Mouse (Mus musculus) forelimb bud, embryonic 11.5 days (tissue): ENCODE data around the gene Lmntd2.

Experiments used
- DNase-seq: peaks from one replicate; pipeline ENCODE4 v3.0.0-alpha.2; 2012; ENCODE audit warnings: low read depth, low spot score

The Lmntd2 gene

DNA sequence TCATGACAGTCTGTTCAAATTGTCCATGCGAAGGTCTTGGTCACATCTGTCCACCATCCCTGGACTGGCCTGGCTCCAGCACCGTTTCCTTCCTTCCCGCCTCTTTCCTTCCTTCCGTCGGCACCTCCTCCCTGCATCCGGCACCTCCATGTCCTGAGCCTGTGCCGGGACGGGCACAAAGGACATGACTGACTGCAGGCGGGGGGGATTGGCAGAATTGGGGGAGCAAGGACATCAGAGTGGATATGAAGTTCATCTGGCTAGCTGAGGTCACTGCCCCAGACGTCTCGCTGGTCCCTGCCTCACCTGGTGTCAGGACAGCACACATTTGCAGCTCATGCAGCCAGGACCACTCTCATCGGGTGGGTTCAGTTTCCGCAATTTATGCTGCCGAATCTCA, 22.8 kb downstream of the Lmntd2 start:
- DNase-seq, result no peak

- DNase-seq, result no peak
Observed at GRCm38 (mm10) chr7:141190220-141190619, 23.7 kb downstream of the Lmntd2 start.

GRCm38 (mm10) chr7:141188733-141189132, 25.1 kb downstream of the Lmntd2 start:
- no peak for DNase-seq

- DNase-seq, result no peak
Observed at GRCm38 (mm10) chr7:141188194-141188593, 25.7 kb downstream of the Lmntd2 start.

- peak; percentile 93 for DNase-seq
Observed at GRCm38 (mm10) chr7:141176173-141176572, 37.7 kb downstream of the Lmntd2 start.

DNA sequence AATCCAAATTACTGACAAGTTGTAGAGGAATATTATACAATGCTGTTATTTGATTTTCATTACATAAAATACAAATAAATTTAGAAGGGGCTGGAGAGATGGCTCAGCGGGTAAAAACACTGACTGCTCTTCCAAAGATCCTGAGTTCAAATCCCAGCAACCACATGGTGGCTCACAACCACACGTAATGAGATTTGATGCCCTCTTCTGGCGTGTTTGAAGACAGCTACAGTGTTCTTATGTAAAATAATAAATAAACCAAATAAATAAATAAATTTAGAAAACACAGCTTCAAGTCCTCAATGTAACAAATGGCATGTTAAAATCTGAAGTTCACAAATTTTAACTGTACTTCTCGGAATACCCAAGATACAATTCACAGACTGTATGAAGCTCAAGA, 38.8 kb downstream of the Lmntd2 start:
- DNase-seq, result no peak

- no peak for DNase-seq
Observed at GRCm38 (mm10) chr7:141173323-141173850, 40.5 kb downstream of the Lmntd2 start.

DNA sequence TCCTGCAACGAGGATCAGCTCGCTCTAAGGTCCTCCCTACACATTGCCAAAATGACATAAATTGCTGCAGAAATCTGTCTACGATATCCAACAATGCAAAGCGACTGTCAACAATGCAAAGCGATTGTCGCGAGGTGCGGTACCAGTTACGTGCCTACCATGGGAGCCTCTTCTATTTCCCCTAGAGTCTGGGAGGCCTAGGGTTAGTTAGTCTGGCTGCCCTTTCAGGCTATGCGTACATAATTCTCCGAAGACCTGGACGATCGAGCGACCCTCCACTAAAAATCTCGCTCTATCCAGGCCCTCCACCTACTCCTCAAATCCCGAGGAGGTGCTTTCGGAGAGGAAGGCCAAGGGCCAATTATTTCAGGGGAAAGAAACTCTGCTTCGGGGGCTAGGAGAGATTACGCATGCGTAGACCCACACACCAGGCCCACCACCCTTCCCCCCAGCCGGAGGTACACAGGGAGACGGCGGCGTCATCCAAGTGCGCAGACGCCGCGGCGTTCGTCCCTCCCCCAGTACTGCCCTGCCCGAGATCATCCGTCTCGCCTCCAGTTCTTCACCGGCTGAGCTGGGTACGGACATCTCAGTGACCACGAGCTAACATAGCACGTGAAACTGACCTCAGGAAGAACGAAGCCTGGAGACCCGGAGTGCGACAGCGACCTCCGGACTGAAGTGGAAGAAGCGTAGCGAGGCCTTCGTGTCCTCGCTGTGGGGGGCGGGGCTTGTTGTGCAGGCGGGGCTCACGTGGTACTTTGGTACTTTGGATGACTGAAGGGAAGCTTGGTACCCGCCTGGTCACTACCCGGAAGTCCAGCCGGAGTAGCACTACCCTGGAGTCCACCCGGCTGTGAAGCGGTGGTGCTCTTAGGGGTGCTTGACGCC, 41.5 kb downstream of the Lmntd2 start, which contains the start of gene Rnh1:
Gene Rnh1 (minus strand): TSS at position 742 of the 891 bp plus-strand sequence.
- peak; percentile 97 for DNase-seq

DNA sequence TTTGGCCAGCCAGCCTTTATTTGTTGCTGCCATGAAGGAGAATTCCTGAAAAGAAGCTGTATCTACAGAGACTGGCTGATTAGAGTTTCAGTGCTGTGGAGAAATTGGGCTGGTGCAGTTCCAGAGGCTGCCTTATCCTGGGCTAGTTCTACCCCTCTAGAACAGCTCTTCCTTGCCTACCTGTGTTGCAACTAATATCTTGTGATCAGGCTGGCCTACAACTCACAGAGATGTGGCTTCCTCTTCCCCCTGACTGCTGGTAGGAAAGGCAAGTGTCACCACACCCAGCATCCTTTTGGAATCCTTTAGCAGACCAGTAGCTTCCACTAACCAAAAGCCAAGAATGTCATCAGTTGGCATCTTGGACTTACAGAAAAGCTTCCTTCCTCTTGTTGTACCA, 44.0 kb downstream of the Lmntd2 start:
- no peak for DNase-seq

GRCm38 (mm10) chr7:141169300-141169699, 44.6 kb downstream of the Lmntd2 start:
- no peak for DNase-seq

DNA sequence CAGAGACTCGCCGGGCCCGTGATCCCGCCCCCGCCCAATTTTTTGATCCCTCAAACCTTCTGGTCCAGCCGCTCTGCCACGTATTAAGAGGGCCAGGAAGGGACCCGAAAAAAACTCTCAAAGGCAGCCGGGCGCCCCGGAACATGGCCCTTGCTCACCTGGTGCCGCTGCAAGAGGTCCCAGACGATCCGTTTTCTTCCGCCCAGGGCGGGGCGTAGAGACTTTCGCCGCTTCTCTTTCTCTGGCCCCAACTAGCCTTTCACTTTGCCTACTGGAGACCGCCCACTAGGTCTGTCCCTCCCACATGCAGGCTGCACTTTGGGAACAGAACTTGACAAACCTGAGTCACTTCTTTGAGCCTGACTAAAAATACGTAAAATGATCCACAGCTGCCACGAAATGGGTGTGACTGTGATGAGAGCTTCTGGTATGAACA, 45.3 kb downstream of the Lmntd2 start:
- peak; percentile 28 for DNase-seq

DNA sequence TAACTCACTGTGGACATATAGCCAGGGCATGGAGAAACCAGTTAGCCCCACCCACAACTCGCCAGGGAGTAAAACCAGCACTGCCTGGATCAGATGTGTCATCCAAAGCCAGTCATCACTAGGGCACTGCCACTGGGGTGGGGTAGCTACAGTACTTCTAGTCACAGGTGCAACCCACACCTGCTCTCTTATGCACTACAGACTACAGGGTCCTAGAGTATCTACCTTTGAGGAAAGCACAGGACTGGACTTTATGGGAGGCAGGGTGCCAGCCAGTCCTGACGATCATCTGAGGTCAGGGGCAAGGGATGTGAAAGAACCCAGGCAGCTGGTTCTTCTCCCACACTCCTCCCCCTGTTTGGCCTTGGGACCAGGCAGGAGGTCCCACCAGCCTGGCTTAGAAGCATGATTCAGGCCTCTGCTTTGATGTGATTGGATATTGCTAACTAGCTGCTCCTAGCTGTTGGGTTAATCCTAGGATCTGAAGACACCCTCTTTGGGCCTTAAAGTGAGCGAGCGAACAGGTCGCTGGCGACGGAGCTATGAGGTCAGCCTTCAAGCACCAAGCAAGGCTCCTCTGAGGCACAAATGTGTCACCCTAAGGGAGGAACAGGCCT, 45.9 kb downstream of the Lmntd2 start:
- no peak for DNase-seq

DNA sequence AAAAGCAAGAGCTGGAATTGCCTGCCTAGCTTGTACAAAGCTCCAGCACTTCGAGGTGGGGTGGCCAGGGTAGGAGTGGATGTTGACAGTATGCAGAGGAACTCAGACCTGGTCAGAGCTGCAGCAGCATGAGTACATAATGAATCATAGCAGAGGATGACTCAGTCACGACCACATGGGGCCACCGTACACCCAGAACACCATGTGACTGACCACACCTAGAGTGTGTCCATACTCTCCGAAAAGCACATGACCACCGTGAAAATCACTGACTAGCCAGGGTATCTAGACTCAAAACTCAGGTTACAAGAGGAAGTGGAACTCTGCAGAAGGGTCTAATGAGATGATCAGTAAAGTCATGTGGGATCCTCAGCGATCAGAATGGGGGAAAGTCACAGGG, 49.0 kb downstream of the Lmntd2 start:
- DNase-seq, result no peak

- no peak for DNase-seq
Observed at GRCm38 (mm10) chr7:141164397-141164796, 49.5 kb downstream of the Lmntd2 start.
